Mouse (Mus musculus): ENCODE results near the gene Vamp1. TPM values are rescaled to one million over a fixed set of nuclear protein-coding genes. Genes with fewer than 3 reads are reported as not detected.

Gene Vamp1
- polyA plus RNA-seq, 1 experiment from 2014 or later: 3.3 TPM

GRCm38 (mm10) chr6:125213715-125214114, 1.6 kb upstream of the Vamp1 start:
- no peak overlapping the region for H3K4me3 ChIP-seq (ENCODE audit: low read depth, low read length)
- no peaks in the 10 kb centered on the region for H3K9me3 ChIP-seq (ENCODE audit: control insufficient read depth, low read length)
- no peaks in the 10 kb centered on the region for H3K36me3 ChIP-seq (ENCODE audit: control insufficient read depth, insufficient read depth, low read length)
- ATAC-seq (ENCODE audit: low FRiP score, low TSS enrichment) (no peak), DNase-seq (ENCODE audit: low spot score) (no peak)
- H3K9ac ChIP-seq (ENCODE audit: low read length): no peak overlapping the region
- H3K4me1 ChIP-seq (replicated peaks; ENCODE audit: control insufficient read depth, insufficient read depth): no peaks in the 10 kb centered on the region; the same call in 1 of the 2 replicates
- H3K27ac ChIP-seq (replicated peaks): no peak overlapping the region
- 79% methylated on average over 6 of the region's 6 CpGs for WGBS
- no peaks in the 10 kb centered on the region for H3K27me3 ChIP-seq (ENCODE audit: control insufficient read depth, insufficient read depth, low read length)
- TF ChIP-seq EP300 (optimal IDR thresholded peaks at IDR 0.05) (no peak), CTCF (IDR thresholded peaks at IDR 0.05; ENCODE audit: low read depth) (no peak)
- no peak overlapping the region for H3K4me2 ChIP-seq (replicated peaks; ENCODE audit: low read depth)

GRCm38 (mm10) chr6:125216898-125217297, 1.5 kb downstream of the Vamp1 start:
- Histone ChIP-seq H3K9ac (ENCODE audit: low read length) (no peak overlapping the region), H3K27me3 (ENCODE audit: control insufficient read depth, insufficient read depth, low read length) (no peaks in the 10 kb centered on the region), H3K4me1 (replicated peaks; ENCODE audit: control insufficient read depth, insufficient read depth) (no peaks in the 10 kb centered on the region; the same call in 1 of the 2 replicates), H3K27ac (replicated peaks) (no peak overlapping the region), H3K9me3 (ENCODE audit: control insufficient read depth, low read length) (no peaks in the 10 kb centered on the region), H3K36me3 (ENCODE audit: control insufficient read depth, insufficient read depth, low read length) (no peaks in the 10 kb centered on the region), H3K4me2 (replicated peaks; ENCODE audit: low read depth) (no peak overlapping the region), H3K4me3 (ENCODE audit: low read depth, low read length) (no peak overlapping the region)
- no peak for TF ChIP-seq EP300 (optimal IDR thresholded peaks at IDR 0.05)
- TF ChIP-seq CTCF (IDR thresholded peaks at IDR 0.05; ENCODE audit: low read depth): no peak
- WGBS: 76% methylated on average over 2 of the region's 2 CpGs
- ATAC-seq (ENCODE audit: low FRiP score, low TSS enrichment) (no peak), DNase-seq (ENCODE audit: low spot score) (no peak)

GRCm38 (mm10) chr6:125217899-125218298, 2.5 kb downstream of the Vamp1 start:
- 68% methylated on average over 11 of the region's 11 CpGs for WGBS
- H3K9me3 ChIP-seq (ENCODE audit: control insufficient read depth, low read length): no peaks in the 10 kb centered on the region

GRCm38 (mm10) chr6:125218963-125219362, 3.6 kb downstream of the Vamp1 start:
- Histone ChIP-seq H3K4me1 (replicated peaks; ENCODE audit: control insufficient read depth, insufficient read depth) (no peaks in the 10 kb centered on the region; the same call in 1 of the 2 replicates), H3K9ac (ENCODE audit: low read length) (no peak overlapping the region), H3K9me3 (ENCODE audit: control insufficient read depth, low read length) (no peaks in the 10 kb centered on the region), H3K4me2 (replicated peaks; ENCODE audit: low read depth) (no peak overlapping the region), H3K4me3 (ENCODE audit: low read depth, low read length) (no peak overlapping the region), H3K27me3 (ENCODE audit: control insufficient read depth, insufficient read depth, low read length) (no peaks in the 10 kb centered on the region), H3K27ac (replicated peaks) (no peak overlapping the region), H3K36me3 (ENCODE audit: control insufficient read depth, insufficient read depth, low read length) (no peaks in the 10 kb centered on the region)
- WGBS: 48% methylated on average over 4 of the region's 4 CpGs
- ATAC-seq (ENCODE audit: low FRiP score, low TSS enrichment): no peak
- TF ChIP-seq EP300 (optimal IDR thresholded peaks at IDR 0.05) (no peak), CTCF (IDR thresholded peaks at IDR 0.05; ENCODE audit: low read depth) (peak; percentile 88)
- DNase-seq (ENCODE audit: low spot score): peak; percentile 42

More at GRCm38 (mm10) chr6:125217899-125218298, 2.5 kb downstream of the Vamp1 start:
- H3K4me3 ChIP-seq (ENCODE audit: low read depth, low read length): no peak overlapping the region
- ATAC-seq (ENCODE audit: low FRiP score, low TSS enrichment): no peak
- no peaks in the 10 kb centered on the region for H3K36me3 ChIP-seq (ENCODE audit: control insufficient read depth, insufficient read depth, low read length)
- no peak overlapping the region for H3K4me2 ChIP-seq (replicated peaks; ENCODE audit: low read depth)
- no peaks in the 10 kb centered on the region for H3K27me3 ChIP-seq (ENCODE audit: control insufficient read depth, insufficient read depth, low read length)
- no peak for DNase-seq (ENCODE audit: low spot score)
- TF ChIP-seq CTCF (IDR thresholded peaks at IDR 0.05; ENCODE audit: low read depth) (no peak), EP300 (optimal IDR thresholded peaks at IDR 0.05) (no peak)
- H3K27ac ChIP-seq (replicated peaks): no peak overlapping the region
- no peak overlapping the region for H3K9ac ChIP-seq (ENCODE audit: low read length)
- no peaks in the 10 kb centered on the region; the same call in 1 of the 2 replicates for H3K4me1 ChIP-seq (replicated peaks; ENCODE audit: control insufficient read depth, insufficient read depth)

GRCm38 (mm10) chr6:125221115-125221745, 5.9 kb downstream of the Vamp1 start:
- TF ChIP-seq EP300 (optimal IDR thresholded peaks at IDR 0.05) (no peak), CTCF (IDR thresholded peaks at IDR 0.05; ENCODE audit: low read depth) (no peak)
- no peak overlapping the region for H3K4me3 ChIP-seq (ENCODE audit: low read depth, low read length)
- H3K4me2 ChIP-seq (replicated peaks; ENCODE audit: low read depth): no peak overlapping the region
- ATAC-seq (ENCODE audit: low FRiP score, low TSS enrichment): no peak
- no peak overlapping the region for H3K27ac ChIP-seq (replicated peaks)
- no peaks in the 10 kb centered on the region; the same call in 1 of the 2 replicates for H3K36me3 ChIP-seq (ENCODE audit: control insufficient read depth, insufficient read depth, low read length)
- no peak for DNase-seq (ENCODE audit: low spot score)
- H3K4me1 ChIP-seq (replicated peaks; ENCODE audit: control insufficient read depth, insufficient read depth): no peaks in the 10 kb centered on the region; the same call in 1 of the 2 replicates
- H3K27me3 ChIP-seq (ENCODE audit: control insufficient read depth, insufficient read depth, low read length): no peaks in the 10 kb centered on the region
- no peak overlapping the region for H3K9ac ChIP-seq (ENCODE audit: low read length)
- H3K9me3 ChIP-seq (ENCODE audit: control insufficient read depth, low read length): no peaks in the 10 kb centered on the region
- WGBS: 89% methylated on average over 20 of the region's 20 CpGs

- no peaks in the 10 kb centered on the region for H3K27me3 ChIP-seq (ENCODE audit: control insufficient read depth, insufficient read depth, low read length)
- no peaks in the 10 kb centered on the region; the same call in 1 of the 2 replicates for H3K36me3 ChIP-seq (ENCODE audit: control insufficient read depth, insufficient read depth, low read length)
- no peak for TF ChIP-seq EP300 (optimal IDR thresholded peaks at IDR 0.05)
- TF ChIP-seq CTCF (IDR thresholded peaks at IDR 0.05; ENCODE audit: low read depth): no peak
- no peak overlapping the region for H3K4me3 ChIP-seq (ENCODE audit: low read depth, low read length)
- no peaks in the 10 kb centered on the region for H3K9me3 ChIP-seq (ENCODE audit: control insufficient read depth, low read length)
- 57% methylated on average over 2 of the region's 2 CpGs for WGBS
- H3K4me1 ChIP-seq (replicated peaks; ENCODE audit: control insufficient read depth, insufficient read depth): no peaks in the 10 kb centered on the region
- no peak for DNase-seq (ENCODE audit: low spot score)
- H3K9ac ChIP-seq (ENCODE audit: low read length): no peak overlapping the region
- no peak overlapping the region for H3K27ac ChIP-seq (replicated peaks)
- H3K4me2 ChIP-seq (replicated peaks; ENCODE audit: low read depth): no peak overlapping the region
- no peak for ATAC-seq (ENCODE audit: low FRiP score, low TSS enrichment)
These were observed 6.8 kb downstream of the Vamp1 start for GRCm38 (mm10) chr6:125222146-125222545.
